Mouse (Mus musculus) cerebellum, adult 8-10 months (tissue): ENCODE data around the gene Gls.

ENCODE experiments used
- DNase-seq: peaks from one replicate; pipeline ENCODE4 v3.0.0; 2022

Gls gene

DNA sequence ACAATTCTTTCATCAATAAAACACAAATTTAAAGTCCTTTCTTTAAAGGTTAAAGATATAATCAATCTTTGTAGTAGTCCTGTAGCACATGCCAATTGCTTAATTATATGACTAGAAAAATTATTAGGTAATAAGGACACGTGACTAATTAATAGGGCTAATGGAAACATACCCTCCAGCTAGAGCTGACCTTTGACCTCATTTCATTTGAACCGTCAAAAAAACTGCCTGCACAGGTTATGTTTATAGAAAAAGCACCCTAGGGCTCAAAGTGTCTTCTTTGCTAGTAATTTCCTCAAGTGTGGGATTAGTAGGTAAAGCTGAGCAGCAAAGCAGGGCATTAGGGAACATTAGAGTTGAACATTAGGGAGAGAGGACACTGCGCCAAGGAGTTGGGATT, 9.2 kb upstream of the Gls start:
- DNase-seq, result no peak

DNA sequence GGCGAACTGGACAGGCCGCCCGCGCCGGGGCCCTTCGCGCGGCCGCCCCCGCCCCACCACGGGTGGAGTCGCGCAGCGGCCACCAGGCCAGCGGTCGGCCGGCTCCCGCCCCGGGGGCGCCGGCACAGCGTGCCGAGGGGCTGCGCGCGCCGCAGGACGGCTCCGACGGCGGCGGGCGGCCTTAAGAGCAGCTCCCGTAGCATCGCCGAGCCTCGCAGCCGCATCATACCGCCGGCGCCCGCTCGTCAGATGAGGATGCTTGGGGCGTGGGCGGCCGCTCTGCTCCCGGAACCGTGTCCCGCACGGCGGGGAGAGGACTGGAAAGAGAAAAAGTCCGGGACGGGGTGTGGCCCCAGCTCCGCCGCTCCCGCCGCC, 279 bp downstream of the Gls start:
- no peak for DNase-seq

DNA sequence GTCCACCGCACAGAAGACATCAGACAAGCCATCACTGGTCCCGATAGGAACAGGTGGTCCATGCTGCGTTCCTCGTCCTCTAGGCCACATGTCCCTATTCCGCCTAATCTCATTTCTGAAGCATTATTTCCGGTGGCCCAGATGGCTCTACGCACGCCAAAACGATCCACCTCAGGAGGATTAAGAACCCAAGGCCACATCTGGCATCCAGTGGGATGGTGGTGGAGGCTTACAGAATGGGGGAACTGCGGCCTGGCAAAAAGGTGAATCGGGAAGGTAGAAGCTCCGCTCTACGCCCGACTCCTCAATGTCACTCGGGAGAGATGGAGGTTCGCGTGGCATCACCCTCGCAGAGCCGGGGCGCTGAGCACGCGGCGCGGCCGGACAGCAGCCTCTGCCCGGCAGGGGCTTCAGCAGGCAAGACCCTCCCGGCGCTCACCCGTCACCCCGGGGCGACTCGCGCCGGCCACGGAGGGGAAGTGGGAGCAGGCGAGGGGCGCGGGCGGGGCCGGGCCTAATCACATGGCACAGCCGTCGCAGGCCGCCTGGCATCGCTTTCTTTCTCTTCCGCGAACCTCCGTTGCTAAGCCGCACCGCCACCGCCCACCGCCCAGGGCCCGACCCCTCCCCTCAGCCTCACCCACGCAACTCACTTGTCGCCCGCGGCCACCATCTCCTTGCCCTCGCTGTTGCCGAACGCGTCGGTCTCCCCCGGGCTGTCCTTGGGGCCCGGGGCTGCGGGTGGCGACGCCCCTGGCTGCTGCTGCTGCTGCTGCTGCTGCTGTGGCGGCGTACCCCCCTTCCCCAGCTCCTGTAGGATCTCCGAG, 880 bp downstream of the Gls start:
- DNase-seq, result peak; percentile 64

DNA sequence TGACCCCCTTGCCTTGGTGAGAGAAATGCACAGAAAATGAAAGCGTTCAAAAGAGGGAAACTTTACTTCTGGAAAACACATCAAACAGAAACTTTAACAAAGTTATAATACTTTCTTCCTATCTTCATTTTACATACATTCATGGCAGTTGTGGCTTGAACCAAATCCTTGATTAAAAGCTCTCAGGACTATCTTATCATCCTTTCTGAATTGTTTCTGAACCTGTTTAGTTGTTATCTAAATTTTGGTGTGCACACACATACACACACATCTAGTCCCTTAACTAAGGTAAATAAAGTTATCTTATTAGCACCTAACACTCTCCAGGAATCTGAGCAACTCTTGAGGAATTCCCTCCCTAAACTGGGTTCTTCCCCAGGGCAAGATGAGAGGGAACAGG, 2.6 kb downstream of the Gls start:
- no peak for DNase-seq

DNA sequence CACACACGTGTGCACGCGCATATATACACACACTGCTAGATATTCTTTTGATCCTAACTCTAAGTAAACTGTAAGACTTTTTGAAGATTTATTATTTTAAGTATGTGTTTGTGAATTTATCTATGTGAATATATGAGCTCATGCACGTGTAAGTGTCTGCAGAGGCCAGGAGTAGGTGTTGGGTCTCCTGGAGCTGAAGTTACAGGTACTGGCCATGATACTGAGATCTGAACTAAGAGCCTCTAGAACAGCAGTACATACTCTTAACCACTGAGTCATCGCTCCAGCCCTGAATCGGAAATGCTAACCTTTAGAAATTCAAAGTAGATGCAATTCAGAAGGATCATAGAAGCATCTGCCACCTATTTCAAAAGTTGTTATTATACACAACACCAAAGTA, 4.9 kb downstream of the Gls start:
- no peak for DNase-seq

DNA sequence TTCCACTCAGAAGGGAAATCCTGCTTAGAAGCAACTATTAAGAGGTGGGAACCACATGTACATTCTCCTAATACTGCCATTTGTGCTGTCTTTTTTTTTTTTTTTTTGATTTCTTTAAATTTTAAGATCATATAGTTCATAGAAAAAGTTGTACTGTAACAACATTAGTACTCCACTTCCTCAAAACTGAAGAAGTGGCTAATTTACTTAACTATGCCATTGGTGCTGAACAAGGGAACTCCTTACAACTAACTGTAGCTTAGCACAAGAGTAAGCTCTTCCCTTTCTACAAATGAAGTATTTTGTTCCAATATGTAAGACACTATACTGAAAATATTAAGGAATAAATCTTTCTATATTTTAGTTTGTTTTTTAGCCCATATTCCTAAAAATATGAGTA, 6.6 kb downstream of the Gls start:
- DNase-seq, result no peak

DNA sequence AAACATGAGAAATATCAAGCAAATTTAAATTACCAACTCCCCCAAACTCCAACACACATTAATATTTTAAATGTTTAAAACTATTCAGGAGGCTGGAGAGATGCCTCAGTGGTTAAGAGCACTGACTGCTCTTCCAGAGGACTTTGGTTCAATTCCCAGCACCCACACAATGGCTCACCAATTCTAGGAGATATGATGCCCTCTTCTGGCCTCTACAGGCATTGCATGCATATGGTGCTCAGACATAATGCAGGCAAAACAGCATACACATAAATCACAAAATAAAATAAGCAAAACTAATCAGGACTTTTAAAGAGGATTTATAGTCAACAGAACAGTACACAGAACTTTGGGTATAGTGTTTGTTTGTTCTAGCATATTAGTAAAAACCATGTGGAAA, 16.3 kb downstream of the Gls start:
- no peak for DNase-seq

DNA sequence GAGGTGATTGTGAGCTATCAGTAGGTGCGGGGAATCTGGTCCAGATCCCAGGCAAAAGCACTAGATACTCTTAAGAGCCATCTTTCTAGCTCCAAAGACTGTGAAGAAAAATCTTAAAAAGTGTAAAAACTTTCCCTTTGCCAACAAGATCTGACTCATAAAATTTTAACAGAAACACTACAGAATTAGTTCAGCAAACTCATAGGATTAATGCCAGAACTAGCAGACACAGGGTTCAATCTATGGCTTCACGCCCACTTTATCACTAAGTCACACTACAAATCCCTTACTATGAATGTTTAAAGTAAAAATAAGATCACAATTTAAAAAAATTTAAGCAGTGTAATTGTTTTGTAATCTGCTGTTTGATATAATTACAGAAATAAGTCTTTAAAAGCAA, 50.0 kb downstream of the Gls start:
- no peak for DNase-seq

DNA sequence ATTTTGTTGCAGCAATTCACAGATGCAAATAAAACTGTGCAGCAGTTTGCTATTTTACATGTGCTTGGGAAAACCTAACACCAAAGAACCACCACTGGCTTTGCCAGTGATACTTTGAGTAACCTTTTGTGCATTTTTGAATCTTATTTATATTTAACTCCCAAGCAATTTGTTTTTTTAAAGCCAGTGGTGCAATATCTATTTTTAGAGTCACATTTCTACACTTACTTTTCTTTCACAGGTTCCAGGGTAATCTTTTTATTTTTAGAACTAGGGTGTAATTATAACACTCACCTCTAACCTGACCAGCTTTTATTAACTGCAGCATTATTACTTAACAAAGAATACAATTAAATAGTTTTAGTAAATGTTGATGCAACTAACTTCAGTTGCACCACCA, 51.0 kb downstream of the Gls start:
- DNase-seq, result no peak

DNA sequence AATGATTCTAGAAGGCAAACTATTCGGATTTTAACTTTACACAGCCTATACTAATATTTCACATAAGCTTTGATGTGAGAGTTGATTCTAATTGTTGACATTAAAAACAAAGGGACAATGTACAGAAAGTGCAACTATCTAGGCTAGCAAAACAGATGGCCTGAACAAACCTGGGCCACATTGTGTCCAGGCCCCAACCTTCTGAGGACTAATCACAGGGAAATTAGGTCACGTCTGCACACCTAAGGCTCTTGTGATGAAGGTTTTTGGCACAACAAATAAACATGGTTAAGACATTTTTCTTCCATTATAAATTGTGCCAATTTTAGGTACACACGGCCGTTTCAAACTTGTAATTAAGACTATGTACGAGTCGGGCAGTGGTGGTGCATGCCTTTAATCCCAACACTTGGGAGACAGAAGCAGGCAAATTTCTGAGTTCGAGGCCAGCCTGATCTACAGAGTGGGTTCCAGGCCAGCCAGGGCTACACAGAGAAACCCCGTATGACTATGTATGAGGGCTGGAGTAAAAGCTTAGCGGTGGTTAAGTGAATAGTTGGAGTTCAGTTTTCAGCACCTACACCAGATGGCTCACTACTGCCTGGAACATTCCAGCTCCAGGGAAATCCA, 53.0 kb downstream of the Gls start:
- peak; percentile 47 for DNase-seq

DNA sequence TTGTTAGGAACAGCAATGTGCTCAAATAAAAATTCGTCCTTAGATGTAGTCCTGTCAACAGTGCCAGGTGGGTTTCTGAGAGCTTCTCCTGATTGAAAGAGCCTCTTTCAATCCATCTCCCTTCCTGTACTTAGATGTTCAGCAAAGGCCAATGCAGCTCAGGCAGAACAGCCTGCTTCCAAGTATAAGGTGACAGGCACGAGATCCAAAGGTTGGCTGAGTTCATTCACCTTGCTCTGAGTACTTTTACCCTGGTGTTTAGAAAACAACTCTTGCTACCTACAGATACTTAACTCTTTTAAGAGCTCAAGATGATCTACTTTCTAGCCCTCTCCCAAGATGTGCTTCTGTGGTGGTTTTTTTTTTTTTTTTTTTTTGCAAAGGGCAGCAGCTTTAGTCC, 56.0 kb downstream of the Gls start:
- no peak for DNase-seq

DNA sequence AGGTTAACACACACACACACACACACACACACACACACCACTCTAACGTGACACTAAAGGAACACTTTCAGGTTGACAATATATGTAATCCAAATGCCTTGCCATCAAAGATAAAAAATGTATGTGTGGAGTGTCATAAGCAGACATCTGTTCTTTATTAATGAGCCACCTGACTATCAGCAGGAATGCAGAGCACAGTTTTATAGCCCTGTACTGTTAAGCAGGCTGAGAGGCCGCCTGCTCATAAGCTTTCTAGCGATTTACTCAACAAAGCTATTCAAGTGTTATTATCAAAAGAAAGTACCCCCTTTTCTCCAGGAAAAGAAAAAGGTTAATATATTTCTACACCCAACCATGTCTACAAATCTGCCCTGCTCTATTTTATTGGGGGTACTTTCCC, 57.0 kb downstream of the Gls start:
- DNase-seq, result no peak

DNA sequence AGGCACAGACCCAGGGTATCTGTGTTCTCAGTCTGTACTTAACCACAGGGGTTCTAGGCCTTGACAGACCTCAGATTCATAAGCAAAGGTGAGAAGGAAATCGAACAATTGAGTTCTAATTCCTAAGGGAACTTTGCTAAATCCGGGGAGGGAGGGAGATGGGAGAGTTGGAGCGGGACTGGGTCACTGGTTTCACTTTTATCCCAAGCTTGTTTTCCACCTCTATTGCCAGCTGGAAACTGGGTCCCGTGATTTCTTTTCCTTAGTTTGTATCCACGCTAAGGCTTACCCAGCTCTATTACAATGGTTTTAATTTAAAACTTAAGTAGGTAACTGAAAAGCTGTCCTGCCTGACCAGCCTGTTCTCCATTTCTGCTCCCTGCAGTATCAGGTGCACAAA, 57.7 kb downstream of the Gls start:
- DNase-seq, result no peak

DNA sequence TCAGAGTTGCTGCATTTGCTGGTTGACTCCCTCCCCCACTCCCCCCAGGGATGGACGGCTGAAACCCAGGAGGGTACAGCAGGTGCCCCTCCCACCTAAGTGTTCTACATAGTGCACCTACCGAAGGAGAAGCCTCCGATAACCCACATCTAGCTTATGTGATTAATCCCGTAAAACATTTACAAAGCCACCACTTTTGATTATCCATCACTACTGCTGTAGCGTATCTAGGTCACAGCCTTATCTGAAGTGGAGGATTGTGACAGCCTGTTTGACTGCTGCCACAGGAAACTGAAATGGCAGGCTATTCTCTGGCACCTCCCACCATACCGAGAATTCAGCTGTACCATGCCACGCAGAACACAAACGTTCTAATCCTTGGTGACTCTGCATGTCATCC, 61.8 kb downstream of the Gls start:
- no peak for DNase-seq

DNA sequence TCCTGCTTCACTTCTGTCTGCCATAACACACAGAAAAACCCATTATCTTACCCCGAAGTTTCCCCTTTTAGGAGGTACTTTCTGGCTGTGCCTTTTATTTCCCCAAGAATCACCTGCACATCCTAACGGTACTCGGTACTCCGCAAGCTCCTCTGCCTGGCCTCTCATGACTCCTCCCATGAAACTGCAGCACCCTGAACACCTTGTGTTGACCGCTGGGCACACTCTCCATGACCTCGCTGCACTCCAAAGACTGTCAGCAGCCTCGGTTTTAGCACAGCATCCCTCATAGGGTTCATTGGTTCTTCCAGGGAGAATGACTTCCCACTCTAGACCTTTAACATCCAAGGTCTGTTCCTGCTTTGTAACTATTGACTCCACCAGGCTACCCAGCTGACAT, 62.3 kb downstream of the Gls start:
- no peak for DNase-seq

DNA sequence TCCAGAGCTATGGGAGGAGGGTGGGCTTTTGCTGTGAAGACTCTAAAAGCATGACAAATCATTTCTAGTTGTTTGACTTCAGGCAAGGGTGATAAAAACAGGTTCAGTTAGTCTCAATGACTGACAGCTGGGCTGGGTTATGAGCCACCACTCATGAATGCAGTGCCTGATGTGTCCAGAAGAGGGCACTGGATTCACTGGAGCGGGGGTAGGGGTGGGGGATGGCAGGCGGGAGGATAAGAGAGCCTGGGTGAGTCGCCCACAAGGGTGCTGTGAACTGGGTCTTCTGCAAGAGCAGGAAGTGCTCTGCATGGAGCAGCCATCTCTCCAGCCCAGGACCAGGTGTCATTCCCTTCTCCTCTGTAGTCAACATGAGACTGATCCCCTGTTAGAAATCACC, 63.0 kb downstream of the Gls start:
- no peak for DNase-seq

DNA sequence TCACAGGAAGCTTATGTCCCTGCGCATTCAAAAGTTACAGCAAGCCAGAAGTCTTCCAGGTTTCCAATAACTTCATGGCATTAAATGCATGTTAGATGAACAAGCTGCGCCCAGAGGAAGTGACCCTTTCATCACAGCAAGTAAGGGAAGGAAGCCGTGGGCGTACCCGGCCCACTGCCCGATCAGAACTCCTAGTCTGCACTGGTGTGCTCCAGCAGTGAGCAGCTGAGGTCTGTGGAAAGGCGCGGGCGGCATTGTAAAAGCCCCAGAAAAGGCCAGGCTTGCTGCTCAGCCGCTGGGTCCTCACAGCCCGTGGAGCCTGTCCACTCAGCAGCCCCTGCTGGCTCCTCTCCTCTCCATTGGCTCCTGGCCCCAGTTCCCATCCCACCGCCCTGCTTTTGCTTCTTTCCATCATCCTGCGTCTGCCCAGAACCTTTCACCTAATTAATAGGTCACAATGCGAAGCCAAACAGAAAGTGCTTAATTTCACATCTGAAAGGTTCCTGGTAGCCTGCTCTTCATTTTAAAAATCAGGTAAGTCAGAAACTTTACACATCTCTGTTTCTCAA, 66.3 kb downstream of the Gls start:
- no peak for DNase-seq

DNA sequence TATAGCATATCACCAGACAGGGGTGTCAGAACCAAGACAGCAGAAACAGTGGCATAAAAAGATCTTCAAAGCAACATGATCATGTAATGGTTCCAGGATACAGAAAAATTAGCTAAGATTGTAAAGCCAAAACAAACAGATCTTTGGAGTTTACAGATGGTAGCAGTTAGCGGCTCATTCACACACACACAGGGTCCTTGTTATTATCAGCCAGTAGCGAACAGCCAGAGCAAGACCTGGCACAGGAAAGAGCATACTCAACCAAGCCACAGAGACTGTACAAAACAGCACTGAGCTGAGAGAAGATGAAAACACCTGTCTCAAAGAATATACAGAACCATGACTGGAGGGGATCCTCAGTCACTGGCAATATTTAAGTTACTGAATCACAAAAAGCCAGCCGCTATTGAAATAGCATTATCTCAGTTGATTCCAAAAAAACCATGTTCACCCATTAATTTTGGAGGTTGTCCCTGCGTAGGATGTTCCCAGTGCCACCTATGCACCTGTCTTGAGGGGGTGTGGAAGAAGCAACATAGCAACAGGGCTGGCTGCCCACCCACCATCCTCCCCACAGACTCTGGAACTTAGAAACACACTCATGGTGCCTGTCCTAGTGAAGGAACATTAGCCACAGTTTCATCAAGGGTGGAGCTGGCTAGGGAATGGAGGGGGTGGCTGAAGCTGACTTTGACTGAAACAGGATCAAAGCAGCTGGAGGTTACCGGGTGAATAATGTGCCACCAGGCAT, 69.2 kb downstream of the Gls start:
- no peak for DNase-seq

DNA sequence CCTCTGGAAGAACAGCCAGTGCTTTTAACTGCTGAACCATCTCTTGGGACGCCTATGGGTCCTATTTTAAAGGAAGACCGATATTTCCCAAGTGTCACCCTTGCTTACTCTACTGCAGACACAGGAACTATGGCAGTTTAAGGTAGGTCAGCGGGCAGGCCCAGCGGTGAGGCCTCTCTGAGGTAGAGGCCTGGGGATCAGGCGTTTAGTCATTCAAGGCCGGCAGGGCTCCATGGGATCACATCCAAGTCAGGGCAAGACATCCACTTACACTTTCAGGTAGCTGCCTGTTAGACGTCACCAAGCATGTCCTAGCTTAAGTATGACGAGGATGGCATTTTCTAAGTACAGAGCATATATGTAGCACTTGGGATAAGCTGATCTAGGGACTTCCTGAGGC, 71.9 kb downstream of the Gls start:
- no peak for DNase-seq

DNA sequence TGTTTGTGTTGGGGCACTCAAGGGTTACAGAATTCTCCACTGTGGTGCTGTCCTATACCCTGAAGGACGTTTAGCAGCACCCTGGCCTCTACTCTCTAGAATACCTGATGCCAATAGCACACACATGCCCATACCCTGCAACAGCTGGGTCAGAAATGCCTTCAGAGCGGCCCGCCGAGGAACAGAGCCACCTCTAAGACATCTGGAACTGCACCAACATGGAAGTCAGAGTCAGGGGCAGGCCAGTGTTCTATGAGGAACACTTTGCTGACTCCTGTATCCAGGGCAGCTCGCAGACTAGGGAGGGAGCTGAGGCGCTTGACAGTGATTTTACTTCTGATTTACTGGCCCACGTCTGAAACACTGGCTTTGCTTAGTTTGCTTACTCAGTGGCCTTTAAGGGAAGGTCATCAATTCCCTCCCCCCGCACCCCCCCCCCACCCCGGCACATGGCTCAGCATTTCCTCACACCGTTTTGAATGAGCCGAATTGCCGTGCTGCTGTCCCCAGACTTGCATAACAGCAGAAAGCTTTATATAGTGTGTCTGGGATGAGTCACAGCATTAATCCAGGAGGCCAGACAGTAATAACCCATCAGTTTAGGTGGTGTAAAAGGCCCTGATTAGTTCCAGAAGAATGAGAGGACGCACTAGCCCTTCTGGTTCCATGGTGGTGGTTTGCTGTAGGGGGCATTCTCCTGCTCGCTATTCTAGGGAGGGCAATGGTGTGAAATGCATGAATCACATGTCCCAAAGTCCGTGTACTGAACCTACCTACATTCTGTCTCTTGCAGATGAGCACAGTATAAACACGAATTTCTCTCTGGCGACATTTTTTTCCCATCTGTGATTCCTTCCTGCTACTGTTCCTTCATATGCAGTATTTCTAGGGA, 74.3 kb downstream of the Gls start:
- no peak for DNase-seq

DNA sequence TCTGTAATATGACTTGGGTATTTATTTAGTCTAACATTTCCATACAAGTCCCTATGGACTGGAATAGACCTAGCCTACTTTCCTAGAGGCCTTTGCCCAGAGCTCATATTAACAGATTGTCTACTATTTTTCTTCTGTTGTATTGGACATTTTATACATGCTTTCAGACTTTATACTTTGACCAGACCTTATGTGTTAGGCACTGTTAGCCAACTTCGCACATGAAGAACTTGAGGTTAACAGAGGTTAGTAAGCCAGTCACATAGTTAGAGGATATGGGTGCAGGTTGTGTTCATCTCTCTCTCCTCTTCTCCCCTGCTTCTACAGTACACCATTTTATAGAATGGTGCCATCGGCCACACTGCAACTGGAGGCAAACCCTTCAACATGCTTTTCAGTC, 75.0 kb downstream of the Gls start:
- no peak for DNase-seq

DNA sequence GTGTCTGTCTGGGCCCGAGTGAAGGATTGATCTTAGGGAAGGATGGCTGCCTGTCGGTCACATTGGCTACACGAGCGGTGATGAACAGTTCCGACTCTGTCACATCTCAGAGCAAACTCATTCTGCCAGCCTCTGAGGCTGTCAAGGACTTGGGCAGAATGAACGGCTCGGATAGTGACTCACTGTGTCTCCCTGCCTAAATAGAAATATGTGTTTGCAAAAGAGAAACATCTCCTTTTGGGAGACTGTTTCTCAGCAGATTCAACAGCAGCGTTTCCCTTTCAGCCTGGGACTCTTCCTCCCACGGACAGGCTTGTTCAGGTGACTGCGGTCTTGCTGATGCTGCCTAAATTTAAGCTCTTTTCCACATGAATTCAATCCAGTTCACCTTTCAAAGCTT, 76.7 kb downstream of the Gls start:
- DNase-seq, result no peak

DNA sequence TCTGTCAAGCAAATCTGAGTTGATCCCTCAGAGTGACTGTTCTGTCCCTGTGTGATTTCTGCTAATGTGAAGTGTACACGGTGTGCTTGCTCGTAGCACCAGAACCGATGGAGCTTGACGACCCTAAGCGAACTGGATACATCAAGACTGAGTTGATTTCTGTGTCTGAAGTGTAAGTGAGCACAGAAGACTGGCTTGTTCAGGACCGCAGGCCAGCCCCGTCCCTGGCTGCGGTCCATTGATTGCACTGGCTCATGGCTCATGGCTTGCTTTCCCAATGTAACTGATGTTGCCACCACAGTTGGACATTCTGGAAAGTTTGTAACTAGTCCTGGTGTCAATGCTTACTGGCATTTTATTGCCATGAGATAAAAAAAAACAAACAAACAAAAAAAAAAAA, 78.1 kb downstream of the Gls start:
- DNase-seq, result no peak
